In genomic region chr7:63444484-63445345, GRCm38 (mm10) we compare ENCODE assay signal across 8 mouse cellular contexts. TPM values are rescaled to one million over a fixed set of nuclear protein-coding genes. Genes with fewer than 3 reads are reported as not detected.
DNase-seq lines count a peak whose midpoint lies in the region; ATAC-seq and TF ChIP-seq lines count a peak whose summit lies in the region.

Gene Otud7a, plus strand, starts transcription at chr7:63444751.

- H3K9me3 ChIP-seq in forebrain, postnatal 0 days (ENCODE audit: low read length), result no peaks in the 10 kb centered on the region
- H3K9me3 ChIP-seq in hindbrain, embryonic 12.5 days (replicated peaks), result no peaks in the 10 kb centered on the region

- H3K9ac ChIP-seq in forebrain, postnatal 0 days, result peak within 1 kb of the TSS; percentile 87
- peak within 1 kb of the TSS; percentile 79 for H3K9ac ChIP-seq in hindbrain, embryonic 12.5 days

- peak within 1 kb of the TSS; percentile 78 for H3K4me2 ChIP-seq in forebrain, postnatal 0 days (ENCODE audit: low read depth)
- peak within 1 kb of the TSS; percentile 88 for H3K4me2 ChIP-seq in hindbrain, embryonic 12.5 days (replicated peaks)

- TF ChIP-seq CTCF in cerebellum, adult 2 months (IDR thresholded peaks at IDR 0.05; ENCODE audit: borderline replicate concordance, insufficient read depth, low read depth, low read length), result no peak
- TF ChIP-seq CTCF in forebrain, postnatal 0 days (IDR thresholded peaks at IDR 0.05; ENCODE audit: low read depth), result no peak

- peak; percentile 39 for DNase-seq in adrenal gland, adult 8-10 months
- peak; percentile 93 to 96 for DNase-seq in cerebellum, adult 2 months
- peak; percentile 95 for DNase-seq in forebrain, postnatal 0 days
- DNase-seq in layer of hippocampus, postnatal 36 days, result peak; percentile 92 to 94
- DNase-seq in lung, postnatal 36 days, result peak; percentile 4
- DNase-seq in right cerebral cortex, postnatal 36 days (ENCODE audit: low spot score in 2 of 2), result peak; percentile 86 to 87
- DNase-seq in spleen, adult 12 weeks (ENCODE audit: low spot score), result no peak

- WGBS in cerebellum, adult 2 months, result under 1% methylated on average over 122 of the region's 123 CpGs
- WGBS in forebrain, postnatal 0 days, result 5% methylated on average over 81 of the region's 123 CpGs
- WGBS in hindbrain, embryonic 12.5 days, result under 1% methylated on average over 92 of the region's 123 CpGs

- H3K27me3 ChIP-seq in cerebellum, adult 2 months (ENCODE audit: control insufficient read depth, insufficient read depth, low read length), result no peaks in the 10 kb centered on the region
- no peaks in the 10 kb centered on the region for H3K27me3 ChIP-seq in forebrain, postnatal 0 days (ENCODE audit: insufficient read depth, low read length)
- H3K27me3 ChIP-seq in hindbrain, embryonic 12.5 days, result peaks cover 11% of the 10 kb centered on the region; the same call in 1 of the 2 replicates

- peak within 1 kb of the TSS; percentile 90 for H3K4me3 ChIP-seq in cerebellum, adult 2 months (replicated peaks; ENCODE audit: insufficient read depth, low read depth, low read length)
- peak within 1 kb of the TSS; percentile 76 for H3K4me3 ChIP-seq in forebrain, postnatal 0 days (ENCODE audit: low read depth, low read length)
- H3K4me3 ChIP-seq in hindbrain, embryonic 12.5 days, result peak within 1 kb of the TSS; percentile 57

- H3K36me3 ChIP-seq in forebrain, postnatal 0 days (ENCODE audit: insufficient read depth), result no peaks in the 10 kb centered on the region
- no peaks in the 10 kb centered on the region for H3K36me3 ChIP-seq in hindbrain, embryonic 12.5 days

- H3K27ac ChIP-seq in cerebellum, adult 2 months (ENCODE audit: insufficient read depth, low read length), result peak within 1 kb of the TSS; percentile 93
- peak within 1 kb of the TSS; percentile 83 for H3K27ac ChIP-seq in forebrain, postnatal 0 days (ENCODE audit: low read depth, low read length)
- peak within 1 kb of the TSS; percentile 86 for H3K27ac ChIP-seq in hindbrain, embryonic 12.5 days

- ATAC-seq in forebrain, postnatal 0 days, result peak; percentile 93
- ATAC-seq in hindbrain, embryonic 12.5 days (ENCODE audit: low FRiP score), result peak; percentile 95

- peaks cover 16% of the 10 kb centered on the region for H3K4me1 ChIP-seq in cerebellum, adult 2 months (ENCODE audit: control insufficient read depth, insufficient read depth, low read length)
- H3K4me1 ChIP-seq in forebrain, postnatal 0 days (ENCODE audit: insufficient read depth), result peaks cover 7% of the 10 kb centered on the region; the same call in 1 of the 2 replicates
- H3K4me1 ChIP-seq in hindbrain, embryonic 12.5 days, result peaks cover 10% of the 10 kb centered on the region

- peak; percentile 81 for TF ChIP-seq POLR2A in cerebellum, adult 2 months (IDR thresholded peaks at IDR 0.05; ENCODE audit: borderline replicate concordance, insufficient read depth, low read length)

RNA-seq across cellular contexts. Expression of gene Otud7a, which starts in this region (rescaled TPM):
- 1 to 10 TPM in 3 of 4 experiments, under 1 TPM in 1; 0.96 to 2.0 (median 1.9) TPM for total RNA-seq in adrenal gland, adult 8-10 months (2022)
- polyA plus RNA-seq in cerebellum, adult 2 months (2012; rRNA removed), result 51.4 and 63.6 TPM in 2 replicates
- total RNA-seq in forebrain, postnatal 0 days (2014; rRNA removed), result 21.6 and 22.2 TPM in 2 replicates
- polyA plus RNA-seq in forebrain, postnatal 0 days (2015; fragmentation: Nextera tagmentation; extraction: Ambion mirVana), result 3.3 and 3.8 TPM in 2 replicates
- 2.5 and 2.7 TPM in 2 replicates for polyA plus RNA-seq in hindbrain, embryonic 12.5 days (2016; fragmentation: Nextera tagmentation; extraction: Ambion mirVana)
- total RNA-seq in layer of hippocampus, postnatal 36 days (2021), result 10 to 100 TPM; 68.9 to 70.0 TPM

Comparison
In these comparisons a context has a peak if more than half of its experiments do, and no peak if none do; other contexts are left out.
1. RNA of gene Otud7a (polyA plus RNA-seq): 51.4 to 63.6 TPM in cerebellum, adult 2 months; 3.3 to 3.8 TPM in forebrain, postnatal 0 days and 2.5 to 2.7 TPM in hindbrain, embryonic 12.5 days; every median in the first group is over 10 times any median in the second.
2. Peak in every context shown above with its lines, with median percentiles within 50 percentile points of each other: H3K27ac ChIP-seq and H3K4me3 ChIP-seq.